ENCODE assay signal across 13 mouse cellular contexts in the genomic region with DNA sequence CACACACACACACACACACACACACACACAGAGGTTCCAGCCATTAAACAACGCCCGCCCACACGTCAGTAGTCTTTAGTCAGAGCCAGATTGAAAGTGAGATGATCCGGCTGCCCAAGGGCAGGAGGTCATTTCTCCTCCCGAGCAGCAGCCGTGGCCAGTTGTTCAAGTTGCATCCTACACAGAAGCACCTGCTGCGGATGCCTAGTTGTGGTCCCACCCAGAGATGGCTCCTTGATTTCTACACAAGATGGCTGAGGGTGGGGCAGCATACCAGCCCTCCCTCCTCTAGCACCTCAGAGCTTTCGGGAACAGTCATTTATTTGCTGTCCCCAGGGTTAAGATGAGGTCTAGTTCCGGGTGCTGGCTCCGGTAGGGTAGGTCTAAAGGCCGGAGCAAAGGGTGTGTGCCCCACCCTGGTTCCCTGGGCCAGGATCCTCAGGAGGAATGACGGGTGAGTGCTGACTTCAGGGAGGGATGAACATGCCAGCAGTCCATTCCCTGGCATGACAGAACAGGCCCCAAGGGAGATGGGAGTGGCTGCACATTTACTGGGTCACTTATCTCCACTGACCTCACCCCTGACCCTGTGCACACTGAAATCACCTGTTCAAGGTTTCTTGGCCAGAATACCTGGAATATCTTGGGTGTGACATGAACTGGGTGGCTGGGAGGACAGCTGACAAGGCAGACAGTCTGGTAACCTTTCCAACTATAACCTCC. TPM values are rescaled to one million over a fixed set of nuclear protein-coding genes. Genes with fewer than 3 reads are reported as not detected.
DNase-seq lines count a peak whose midpoint lies in the region; ATAC-seq and TF ChIP-seq lines count a peak whose summit lies in the region.
"Had no signal": no experiment of that assay in that cellular context is flagged by ENCODE, and none has a peak within 500 bp of the region (broad histone marks: within the 10 kb centered on the region; RNA-seq: fewer than 3 reads in every experiment).

No protein-coding gene starts in this region.

- peak; percentile 85 for ATAC-seq in intestine, embryonic 15.5 days
- ATAC-seq in limb, embryonic 14.5 days (ENCODE audit: low FRiP score, low read depth): 0 out of 2 replicates have a peak, but pooled peaks have one; percentile 15
- ATAC-seq: CD4-positive, CD25-positive, alpha-beta regulatory T cell, adult 4 months had no signal

- peak overlapping the region; percentile 15; the same call in 1 of the 2 replicates for H3K4me2 ChIP-seq in intestine, embryonic 15.5 days (replicated peaks)
- H3K4me2 ChIP-seq in limb, embryonic 14.5 days (replicated peaks; ENCODE audit: low read depth, low read length, severe bottlenecking): no peak overlapping the region
- H3K4me2 ChIP-seq: heart, embryonic 12.5 days; midbrain, embryonic 11.5 days had no signal

- no peak overlapping the region for H3K9ac ChIP-seq in intestine, embryonic 15.5 days
- H3K9ac ChIP-seq in limb, embryonic 14.5 days (ENCODE audit: low read depth, low read length, severe bottlenecking): no peak overlapping the region
- H3K9ac ChIP-seq: heart, embryonic 12.5 days had no signal

- peak overlapping the region; percentile 67 for H3K4me3 ChIP-seq in E14TG2a.4 (replicated peaks; ENCODE audit: low read length)
- H3K4me3 ChIP-seq in intestine, embryonic 15.5 days (replicated peaks): no peak overlapping the region
- no peak overlapping the region for H3K4me3 ChIP-seq in limb, embryonic 14.5 days (replicated peaks; ENCODE audit: low read length)
- H3K4me3 ChIP-seq in midbrain, embryonic 10.5 days: no peak overlapping the region
- H3K4me3 ChIP-seq: heart, embryonic 12.5 days had no signal

- TF ChIP-seq POLR2A in limb, embryonic 14.5 days (IDR thresholded peaks at IDR 0.05; ENCODE audit: borderline replicate concordance, extremely low read depth, insufficient read depth, insufficient read length): no peak

- WGBS in intestine, embryonic 15.5 days: 42% methylated on average over 12 of the region's 12 CpGs
- WGBS in limb, embryonic 14.5 days: 73% methylated on average over 12 of the region's 12 CpGs
- WGBS in midbrain, embryonic 10.5 days: 85% methylated on average over 12 of the region's 12 CpGs

- H3K9me3 ChIP-seq in E14TG2a.4 (ENCODE audit: low read length): no peaks in the 10 kb centered on the region
- no peaks in the 10 kb centered on the region for H3K9me3 ChIP-seq in intestine, embryonic 15.5 days
- H3K9me3 ChIP-seq in limb, embryonic 14.5 days (ENCODE audit: control insufficient read depth, low read length): no peaks in the 10 kb centered on the region
- no peaks in the 10 kb centered on the region for H3K9me3 ChIP-seq in midbrain, embryonic 10.5 days (replicated peaks)
- H3K9me3 ChIP-seq: heart, embryonic 12.5 days had no signal

- intact Hi-C loops in heart, postnatal 25 days (cut with DNase I): loop anchor here (5.0 kb wide), 3 partner anchors 33 to 188 kb away; no protein-coding TSS in a partner anchor
- intact Hi-C loops in left cerebral cortex, postnatal 36 days (cut with DNase I): loop anchor here (5.0 kb wide), 1 partner anchor 173 kb away; no protein-coding TSS in a partner anchor

- peak overlapping the region; percentile 85 for H3K27ac ChIP-seq in intestine, embryonic 15.5 days
- no peak overlapping the region for H3K27ac ChIP-seq in limb, embryonic 14.5 days (replicated peaks; ENCODE audit: low read depth, low read length)
- H3K27ac ChIP-seq in midbrain, embryonic 10.5 days (replicated peaks): no peak overlapping the region

- peaks cover 95% of the 10 kb centered on the region for H3K4me1 ChIP-seq in E14TG2a.4 (replicated peaks; ENCODE audit: low read depth, low read length)
- peaks cover 22% of the 10 kb centered on the region for H3K4me1 ChIP-seq in intestine, embryonic 15.5 days (replicated peaks)
- no peaks in the 10 kb centered on the region for H3K4me1 ChIP-seq in limb, embryonic 14.5 days (ENCODE audit: control insufficient read depth, insufficient read depth, low read length)
- peaks cover 2% of the 10 kb centered on the region; the same call in 1 of the 2 replicates for H3K4me1 ChIP-seq in midbrain, embryonic 10.5 days

- peak; percentile 94 for DNase-seq in heart, adult 11 months
- DNase-seq in heart, postnatal 25 days (ENCODE audit: low spot score): no peak
- DNase-seq in limb, embryonic 14.5 days (ENCODE audit: low spot score): no peak
- DNase-seq in left cerebral cortex, postnatal 36 days (ENCODE audit: low spot score in 2 of 2): no peak
- no peak for DNase-seq in midbrain, embryonic 10.5 days (ENCODE audit: low spot score)
- DNase-seq in ovary, adult 18-20 months (ENCODE audit: low spot score): no peak
- DNase-seq: adrenal gland, postnatal 10 days; cerebellum, postnatal 36 days had no signal

- peaks cover 56% of the 10 kb centered on the region for H3K36me3 ChIP-seq in E14TG2a.4 (ENCODE audit: insufficient read depth, low read length)
- peaks cover 16% of the 10 kb centered on the region for H3K36me3 ChIP-seq in intestine, embryonic 15.5 days
- H3K36me3 ChIP-seq in limb, embryonic 14.5 days (ENCODE audit: control insufficient read depth, insufficient read depth, low read length): peaks cover 48% of the 10 kb centered on the region
- H3K36me3 ChIP-seq in midbrain, embryonic 10.5 days: peaks cover 61% of the 10 kb centered on the region

- no peak for TF ChIP-seq CTCF in E14TG2a.4 (conservative IDR thresholded peaks at IDR 0.05; ENCODE audit: low read length)

- no peaks in the 10 kb centered on the region for H3K27me3 ChIP-seq in E14TG2a.4 (ENCODE audit: insufficient read depth, low read length)
- no peaks in the 10 kb centered on the region for H3K27me3 ChIP-seq in intestine, embryonic 15.5 days (replicated peaks)
- no peaks in the 10 kb centered on the region for H3K27me3 ChIP-seq in limb, embryonic 14.5 days (ENCODE audit: control insufficient read depth, insufficient read depth, low read length)
- H3K27me3 ChIP-seq in midbrain, embryonic 10.5 days (ENCODE audit: low read depth, poor library complexity, severe bottlenecking): no peaks in the 10 kb centered on the region
- H3K27me3 ChIP-seq: heart, embryonic 12.5 days had no signal

RNA-seq across cellular contexts. Expression of a gene that starts 7.7 kb away (rescaled TPM):
- total RNA-seq in heart, postnatal 25 days (2021): 100 to 1,000 TPM in 1 of 2 experiments, 10 to 100 TPM in 1; 77.0 to 101 TPM
- polyA plus RNA-seq in intestine, embryonic 15.5 days (2015; fragmentation: Nextera tagmentation; extraction: Ambion mirVana): 340 and 361 TPM in 2 replicates
- polyA plus RNA-seq in limb, embryonic 14.5 days (2012; rRNA removed): 268 and 299 TPM in 2 replicates
- 295 and 304 TPM in 2 replicates for polyA plus RNA-seq in limb, embryonic 14.5 days (2014; fragmentation: Nextera tagmentation; extraction: Ambion mirVana)
- total RNA-seq in left cerebral cortex, postnatal 36 days (2021): 100 to 1,000 TPM; 180 to 203 TPM
- polyA plus RNA-seq in midbrain, embryonic 10.5 days (2016; fragmentation: Nextera tagmentation; extraction: Ambion mirVana): 236 and 239 TPM in 2 replicates

RNA-seq across cellular contexts. Expression of a gene that starts 11.8 kb away (rescaled TPM):
- total RNA-seq in heart, postnatal 25 days (2021): 100 to 1,000 TPM; 148 to 164 TPM
- polyA plus RNA-seq in intestine, embryonic 15.5 days (2015; fragmentation: Nextera tagmentation; extraction: Ambion mirVana): 359 and 375 TPM in 2 replicates
- polyA plus RNA-seq in limb, embryonic 14.5 days (2012; rRNA removed): 473 and 518 TPM in 2 replicates
- polyA plus RNA-seq in limb, embryonic 14.5 days (2014; fragmentation: Nextera tagmentation; extraction: Ambion mirVana): 450 TPM in 2 replicates
- 100 to 1,000 TPM; 169 to 194 TPM for total RNA-seq in left cerebral cortex, postnatal 36 days (2021)
- polyA plus RNA-seq in midbrain, embryonic 10.5 days (2016; fragmentation: Nextera tagmentation; extraction: Ambion mirVana): 402 and 429 TPM in 2 replicates

RNA-seq across cellular contexts. Expression of a gene that starts 12.0 kb away (rescaled TPM):
- 1 to 10 TPM in 1 of 2 experiments, under 1 TPM in 1; 0.44 to 1.3 TPM for total RNA-seq in heart, postnatal 25 days (2021)
- 6.3 and 7.7 TPM in 2 replicates for polyA plus RNA-seq in intestine, embryonic 15.5 days (2015; fragmentation: Nextera tagmentation; extraction: Ambion mirVana)
- polyA plus RNA-seq in limb, embryonic 14.5 days (2012; rRNA removed): 9.3 and 9.5 TPM in 2 replicates
- polyA plus RNA-seq in limb, embryonic 14.5 days (2014; fragmentation: Nextera tagmentation; extraction: Ambion mirVana): 6.4 and 7.0 TPM in 2 replicates
- 1 to 10 TPM; 1.6 to 1.9 TPM for total RNA-seq in left cerebral cortex, postnatal 36 days (2021)
- 7.9 and 11.4 TPM in 2 replicates for polyA plus RNA-seq in midbrain, embryonic 10.5 days (2016; fragmentation: Nextera tagmentation; extraction: Ambion mirVana)
